Mouse (Mus musculus): ENCODE data around the gene Phb2. TPM values are rescaled to one million over a fixed set of nuclear protein-coding genes. Genes with fewer than 3 reads are reported as not detected.
A peak's percentile ranks its signal among the peaks of the same experiment; 100 is the strongest.

The Phb2 gene
- polyA plus RNA-seq, 1 experiment from 2014 or later: 318 TPM

DNA sequence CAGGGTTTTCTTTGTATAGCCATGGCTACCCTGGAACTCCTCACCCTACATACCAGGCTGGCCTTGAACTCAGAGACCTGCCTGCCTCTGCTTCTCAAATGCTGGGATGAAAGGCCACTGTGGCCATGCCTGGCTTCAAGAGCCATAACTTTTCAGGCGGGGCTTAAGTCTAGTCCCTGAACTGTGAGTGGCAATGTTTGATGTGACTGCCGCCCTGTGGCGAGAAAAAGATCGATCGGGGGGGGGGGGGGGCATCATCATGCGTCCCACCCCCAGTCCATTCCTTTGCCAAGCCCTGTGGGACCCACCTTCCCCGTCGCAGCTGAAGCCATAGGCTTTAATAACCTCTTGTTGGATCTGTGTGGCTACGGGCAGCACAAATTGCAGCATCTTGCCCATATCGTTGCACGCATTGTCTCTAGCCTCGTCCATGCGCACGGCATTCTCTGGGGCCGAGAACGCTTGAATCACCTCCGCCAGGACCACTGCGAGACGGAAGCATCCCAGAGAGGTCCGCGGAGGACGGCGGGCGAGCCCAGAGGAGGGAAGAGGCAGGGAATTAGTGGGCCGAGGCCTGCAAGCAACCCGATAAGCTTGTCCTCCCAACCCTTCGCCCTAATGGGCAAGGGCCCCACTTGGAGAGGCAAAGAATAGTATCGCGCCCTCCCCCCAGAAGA, 28.2 kb downstream of the Phb2 start:
- under 1% methylated on average over 29 of the region's 29 CpGs for WGBS
- DNase-seq (ENCODE audit: low spot score) (peak; percentile 74), ATAC-seq (ENCODE audit: low FRiP score) (peak; percentile 33)
- Histone ChIP-seq H3K9me3 (ENCODE audit: control insufficient read depth, low read length) (no peaks in the 10 kb centered on the region), H3K4me2 (replicated peaks; ENCODE audit: low read depth, low read length) (peak overlapping the region; percentile 51), H3K27me3 (ENCODE audit: control insufficient read depth, insufficient read depth, low read length) (no peaks in the 10 kb centered on the region), H3K27ac (ENCODE audit: low read depth, low read length) (peak overlapping the region; percentile 99), H3K9ac (ENCODE audit: low read depth, low read length) (peak overlapping the region; percentile 83), H3K4me3 (ENCODE audit: low read depth, low read length) (peak overlapping the region; percentile 63), H3K4me1 (replicated peaks; ENCODE audit: control insufficient read depth, insufficient read depth, low read length) (peaks cover 4% of the 10 kb centered on the region), H3K36me3 (ENCODE audit: control insufficient read depth, insufficient read depth, low read length) (no peaks in the 10 kb centered on the region)

DNA sequence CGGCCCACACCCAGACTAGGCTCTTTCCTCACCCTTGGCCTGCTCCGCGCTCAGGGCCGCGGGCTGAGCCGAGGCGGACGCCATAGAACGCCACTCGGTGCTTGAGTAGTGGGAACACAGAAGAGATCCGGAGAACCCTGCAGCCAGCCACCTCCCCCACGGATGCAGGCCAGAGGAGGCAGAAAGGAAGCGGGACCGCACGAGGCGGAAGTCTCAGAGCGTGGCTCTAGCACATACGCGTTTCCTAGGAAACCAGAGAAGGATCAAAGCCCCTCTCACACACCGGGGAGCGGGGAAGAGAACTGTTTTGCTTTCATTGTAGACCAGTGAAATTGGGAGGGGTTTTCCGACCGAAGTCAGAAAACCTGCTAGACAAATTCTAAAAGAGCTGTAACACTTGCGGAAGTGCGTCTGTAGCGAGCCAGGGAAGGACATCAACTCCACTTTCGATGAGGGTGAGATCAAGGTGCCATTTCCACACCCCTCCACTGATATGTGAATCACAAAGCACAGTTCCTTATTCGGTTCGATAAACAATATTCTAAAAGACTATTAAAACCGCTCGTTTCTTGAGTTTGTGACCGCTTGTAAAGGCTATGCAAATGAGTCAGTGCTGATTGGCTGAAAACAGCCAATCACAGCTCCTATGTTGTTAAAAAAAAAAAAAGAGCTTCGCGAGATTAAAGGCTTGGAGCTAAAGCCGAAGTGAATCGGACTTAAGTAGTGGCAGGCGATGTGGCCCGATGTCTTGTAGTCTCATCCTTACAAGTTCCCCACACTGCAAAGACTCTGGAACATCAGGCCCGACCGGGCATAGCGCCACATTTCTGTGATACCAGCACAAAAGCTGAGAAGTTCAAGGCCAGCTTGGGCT, 29.0 kb downstream of the Phb2 start, which contains the start of gene Grcc10:
Gene Grcc10, minus strand, starts transcription at position 487 of the 874 bp plus-strand sequence.
- H3K27me3 ChIP-seq (ENCODE audit: control insufficient read depth, insufficient read depth, low read length): no peaks in the 10 kb centered on the region

DNA sequence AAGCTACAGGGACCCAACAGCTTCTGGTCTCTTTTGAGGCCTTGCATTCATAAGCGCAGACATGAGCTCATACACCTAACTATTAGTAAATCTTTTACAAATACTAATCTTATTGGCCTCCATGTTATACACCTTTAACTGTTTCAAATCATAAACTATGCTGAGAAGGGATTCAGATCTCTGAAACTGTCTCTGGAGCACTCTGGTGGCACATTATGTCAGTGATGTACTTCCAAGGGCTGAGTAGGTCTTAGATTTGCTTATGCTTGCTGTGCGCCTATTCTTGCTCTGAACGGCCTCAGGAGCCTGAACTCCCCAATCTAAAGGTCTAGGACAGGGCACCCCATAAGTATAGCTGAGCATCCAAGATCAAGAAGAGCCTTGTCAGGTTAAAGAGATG, 29.7 kb downstream of the Phb2 start:
- Histone ChIP-seq H3K4me1 (replicated peaks; ENCODE audit: control insufficient read depth, insufficient read depth, low read length) (peaks cover 12% of the 10 kb centered on the region), H3K36me3 (ENCODE audit: control insufficient read depth, insufficient read depth, low read length) (no peaks in the 10 kb centered on the region), H3K9me3 (ENCODE audit: control insufficient read depth, low read length) (no peaks in the 10 kb centered on the region), H3K9ac (ENCODE audit: low read depth, low read length) (peak overlapping the region; percentile 59), H3K27me3 (ENCODE audit: control insufficient read depth, insufficient read depth, low read length) (no peaks in the 10 kb centered on the region), H3K4me3 (ENCODE audit: low read depth, low read length) (peak overlapping the region; percentile 23), H3K4me2 (replicated peaks; ENCODE audit: low read depth, low read length) (peak overlapping the region; percentile 51), H3K27ac (ENCODE audit: low read depth, low read length) (peak overlapping the region; percentile 99)
- DNase-seq (ENCODE audit: low spot score) (no peak), ATAC-seq (ENCODE audit: low FRiP score) (no peak)
- 73% methylated on average over 3 of the region's 3 CpGs for WGBS

More for the DNA sequence above, 29.0 kb downstream of the Phb2 start, which contains the start of gene Grcc10:
- ATAC-seq (ENCODE audit: low FRiP score) (peak; percentile 84), DNase-seq (ENCODE audit: low spot score) (peak; percentile 91)
- H3K4me1 ChIP-seq (replicated peaks; ENCODE audit: control insufficient read depth, insufficient read depth, low read length): peaks cover 8% of the 10 kb centered on the region
- peak within 1 kb of the TSS; percentile 51 for H3K4me2 ChIP-seq (replicated peaks; ENCODE audit: low read depth, low read length)
- peak within 1 kb of the TSS; percentile 83 for H3K9ac ChIP-seq (ENCODE audit: low read depth, low read length)
- under 1% methylated on average over 41 of the region's 41 CpGs for WGBS
- H3K4me3 ChIP-seq (ENCODE audit: low read depth, low read length): peak within 1 kb of the TSS; percentile 63
- peak within 1 kb of the TSS; percentile 99 for H3K27ac ChIP-seq (ENCODE audit: low read depth, low read length)
- no peaks in the 10 kb centered on the region for H3K36me3 ChIP-seq (ENCODE audit: control insufficient read depth, insufficient read depth, low read length)
- H3K9me3 ChIP-seq (ENCODE audit: control insufficient read depth, low read length): no peaks in the 10 kb centered on the region

DNA sequence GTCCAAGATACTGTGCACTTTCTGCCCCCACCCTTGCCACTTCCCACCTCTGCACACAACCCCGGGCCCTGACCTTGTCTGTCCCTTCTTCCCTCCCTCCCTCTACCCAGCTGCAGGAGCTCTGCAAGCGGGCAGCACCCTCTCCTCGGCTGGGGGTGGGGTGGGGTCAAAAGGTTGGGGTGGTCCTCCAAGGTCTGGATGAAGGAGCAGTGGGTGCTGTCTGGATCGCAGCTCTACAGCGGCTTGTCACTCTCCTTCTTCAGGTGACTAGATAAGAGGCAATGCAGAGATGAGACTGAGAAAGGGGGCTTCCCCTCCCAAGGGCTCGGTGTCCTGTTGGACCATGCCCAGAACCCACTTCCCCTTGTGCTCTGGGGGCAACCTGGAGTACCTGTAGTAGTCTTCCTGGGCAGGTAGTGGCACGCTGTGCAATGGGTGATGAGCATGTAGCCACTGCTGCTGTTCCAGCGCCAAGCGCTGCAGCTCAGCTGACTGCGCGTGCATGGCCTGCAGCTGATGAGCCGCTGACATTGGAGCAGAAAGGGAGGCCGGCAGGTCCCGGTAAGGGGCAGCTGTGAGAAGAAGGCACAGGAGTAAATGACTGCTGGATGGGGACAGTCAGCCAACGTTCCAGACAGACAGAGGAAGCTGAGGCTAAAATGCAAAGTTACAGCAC, 30.8 kb downstream of the Phb2 start:
- Histone ChIP-seq H3K4me3 (ENCODE audit: low read depth, low read length) (no peak overlapping the region), H3K4me2 (replicated peaks; ENCODE audit: low read depth, low read length) (no peak overlapping the region), H3K9me3 (ENCODE audit: control insufficient read depth, low read length) (no peaks in the 10 kb centered on the region), H3K36me3 (ENCODE audit: control insufficient read depth, insufficient read depth, low read length) (0 out of 2 replicates have a peak, but pooled peaks cover 6% of the 10 kb centered on the region), H3K9ac (ENCODE audit: low read depth, low read length) (no peak overlapping the region), H3K4me1 (replicated peaks; ENCODE audit: control insufficient read depth, insufficient read depth, low read length) (peaks cover 14% of the 10 kb centered on the region), H3K27ac (ENCODE audit: low read depth, low read length) (no peak overlapping the region), H3K27me3 (ENCODE audit: control insufficient read depth, insufficient read depth, low read length) (no peaks in the 10 kb centered on the region)
- DNase-seq (ENCODE audit: low spot score) (no peak), ATAC-seq (ENCODE audit: low FRiP score) (no peak)
- 91% methylated on average over 14 of the region's 15 CpGs for WGBS

DNA sequence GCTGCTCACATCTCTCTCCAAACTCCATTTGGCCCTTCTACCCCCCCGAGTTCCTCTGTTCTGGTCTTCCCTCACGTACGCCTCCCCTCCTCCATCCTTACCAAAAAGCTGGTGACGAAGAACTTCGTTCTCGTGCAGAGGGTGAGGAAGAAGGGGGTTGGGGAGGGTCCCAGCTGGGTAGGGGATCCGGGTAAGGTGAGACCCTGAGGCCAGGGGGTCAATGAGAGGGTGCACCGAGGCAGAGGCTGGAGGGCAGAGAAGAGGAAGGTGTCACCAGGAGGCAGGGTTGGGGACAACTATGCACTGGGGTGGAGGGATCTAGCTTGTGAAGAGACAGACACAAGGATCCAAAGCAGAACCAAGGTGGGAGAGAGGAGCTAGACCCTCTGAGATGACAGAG, 31.5 kb downstream of the Phb2 start:
- no peaks in the 10 kb centered on the region for H3K27me3 ChIP-seq (ENCODE audit: control insufficient read depth, insufficient read depth, low read length)
- 90% methylated on average over 8 of the region's 8 CpGs for WGBS
- 0 out of 2 replicates have a peak, but pooled peaks cover 7% of the 10 kb centered on the region for H3K36me3 ChIP-seq (ENCODE audit: control insufficient read depth, insufficient read depth, low read length)
- peaks cover 14% of the 10 kb centered on the region for H3K4me1 ChIP-seq (replicated peaks; ENCODE audit: control insufficient read depth, insufficient read depth, low read length)
- ATAC-seq (ENCODE audit: low FRiP score): no peak
- H3K9ac ChIP-seq (ENCODE audit: low read depth, low read length): no peak overlapping the region
- no peak overlapping the region for H3K27ac ChIP-seq (ENCODE audit: low read depth, low read length)
- no peaks in the 10 kb centered on the region for H3K9me3 ChIP-seq (ENCODE audit: control insufficient read depth, low read length)
- H3K4me2 ChIP-seq (replicated peaks; ENCODE audit: low read depth, low read length): no peak overlapping the region
- DNase-seq (ENCODE audit: low spot score): no peak
- no peak overlapping the region for H3K4me3 ChIP-seq (ENCODE audit: low read depth, low read length)

DNA sequence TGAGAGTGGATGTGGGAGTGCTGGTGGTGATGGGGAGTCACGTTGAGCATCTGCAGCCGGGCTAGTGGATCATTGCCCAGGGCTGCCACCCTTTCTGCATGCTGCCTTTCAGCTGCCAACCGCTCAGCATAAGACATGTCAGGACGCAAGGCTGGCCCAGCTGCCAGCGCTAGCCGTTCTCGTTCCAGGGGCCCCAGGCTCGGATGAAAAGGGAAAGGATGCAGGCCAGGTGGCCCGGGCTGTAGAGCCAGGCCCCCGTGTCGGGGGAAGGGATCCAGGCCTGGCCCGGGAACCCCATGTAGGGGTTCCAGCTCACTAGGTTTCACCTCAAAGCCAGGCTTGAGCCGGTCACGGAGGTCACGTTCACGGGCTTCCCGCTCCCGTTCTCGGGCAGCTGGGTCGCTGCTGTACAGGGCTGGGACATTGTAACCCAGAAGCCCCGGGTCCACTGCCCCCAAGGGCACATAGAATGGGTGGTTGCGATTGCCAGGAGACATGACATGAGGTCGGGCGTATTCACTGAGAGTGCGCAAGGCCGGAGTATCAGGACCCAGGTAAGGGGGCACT, 32.7 kb downstream of the Phb2 start:
- no peaks in the 10 kb centered on the region for H3K9me3 ChIP-seq (ENCODE audit: control insufficient read depth, low read length)
- H3K36me3 ChIP-seq (ENCODE audit: control insufficient read depth, insufficient read depth, low read length): 0 out of 2 replicates have a peak, but pooled peaks cover 7% of the 10 kb centered on the region
- peak overlapping the region; percentile 97; the same call in 1 of the 2 replicates for H3K4me2 ChIP-seq (replicated peaks; ENCODE audit: low read depth, low read length)
- no peak for DNase-seq (ENCODE audit: low spot score)
- peak overlapping the region; percentile 86 for H3K27ac ChIP-seq (ENCODE audit: low read depth, low read length)
- H3K9ac ChIP-seq (ENCODE audit: low read depth, low read length): no peak overlapping the region
- no peaks in the 10 kb centered on the region for H3K27me3 ChIP-seq (ENCODE audit: control insufficient read depth, insufficient read depth, low read length)
- H3K4me1 ChIP-seq (replicated peaks; ENCODE audit: control insufficient read depth, insufficient read depth, low read length): peaks cover 14% of the 10 kb centered on the region
- 69% methylated on average over 26 of the region's 26 CpGs for WGBS
- no peak overlapping the region for H3K4me3 ChIP-seq (ENCODE audit: low read depth, low read length)
- ATAC-seq (ENCODE audit: low FRiP score): no peak

DNA sequence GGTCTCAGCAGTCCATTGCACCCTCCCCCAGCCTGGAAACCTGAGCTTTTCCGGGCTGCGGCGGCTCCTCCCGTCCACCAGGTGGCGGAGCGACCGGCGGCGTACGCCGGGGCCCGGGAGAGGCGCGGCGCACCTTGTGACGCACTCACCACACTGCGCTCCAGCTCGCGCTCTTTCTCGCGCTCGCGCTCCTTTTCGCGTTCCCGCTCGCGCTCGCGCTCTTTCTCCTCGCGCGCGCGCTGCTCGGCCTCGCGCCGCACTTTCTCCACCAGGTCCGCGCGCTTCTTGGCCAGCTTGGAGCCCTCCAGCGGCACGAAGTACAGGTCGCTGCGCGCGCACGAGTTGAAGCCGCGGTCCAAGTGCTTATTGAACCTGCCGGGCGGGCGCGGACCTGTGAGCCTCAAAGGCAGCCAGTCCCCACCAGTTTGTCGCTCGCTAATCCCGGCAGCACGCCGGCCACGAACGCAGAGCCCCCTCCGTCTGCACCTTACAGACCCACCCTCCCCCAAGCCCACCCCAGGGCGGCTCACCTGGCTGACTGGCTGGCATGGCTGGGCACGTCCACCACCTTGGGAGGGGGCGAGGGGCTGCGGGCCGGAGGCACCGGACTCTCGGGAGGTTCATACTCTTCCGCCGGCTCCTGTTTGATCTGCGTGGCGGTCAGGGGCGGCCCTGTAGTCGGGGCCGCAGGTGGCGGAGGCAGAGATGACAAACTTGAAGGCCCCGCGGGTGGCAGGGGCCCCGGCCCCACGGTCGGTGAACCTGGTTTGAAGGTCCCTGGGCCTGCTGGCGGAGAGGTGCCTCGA, 33.6 kb downstream of the Phb2 start:
- H3K4me3 ChIP-seq (ENCODE audit: low read depth, low read length): peak overlapping the region; percentile 51
- peak overlapping the region; percentile 86 for H3K27ac ChIP-seq (ENCODE audit: low read depth, low read length)
- H3K4me1 ChIP-seq (replicated peaks; ENCODE audit: control insufficient read depth, insufficient read depth, low read length): peaks cover 14% of the 10 kb centered on the region
- H3K9me3 ChIP-seq (ENCODE audit: control insufficient read depth, low read length): no peaks in the 10 kb centered on the region
- DNase-seq (ENCODE audit: low spot score) (peak; percentile 97), ATAC-seq (ENCODE audit: low FRiP score) (peak; percentile 84)
- H3K27me3 ChIP-seq (ENCODE audit: control insufficient read depth, insufficient read depth, low read length): no peaks in the 10 kb centered on the region
- 0 out of 2 replicates have a peak, but pooled peaks cover 7% of the 10 kb centered on the region for H3K36me3 ChIP-seq (ENCODE audit: control insufficient read depth, insufficient read depth, low read length)
- WGBS: under 1% methylated on average over 84 of the region's 85 CpGs
- H3K9ac ChIP-seq (ENCODE audit: low read depth, low read length): peak overlapping the region; percentile 86
- peak overlapping the region; percentile 97 for H3K4me2 ChIP-seq (replicated peaks; ENCODE audit: low read depth, low read length)

Data from hindbrain, embryonic 11.5 days (tissue).